Mouse (Mus musculus) right cerebral cortex, postnatal 4 days (tissue): ENCODE data around the gene Kdm2a.
A peak's percentile ranks its signal among the peaks of the same experiment; 100 is the strongest.

ENCODE experiments used
- DNase-seq: peaks from one replicate; pipeline ENCODE4 v3.0.0-alpha.2; 2022

Kdm2a gene

DNA sequence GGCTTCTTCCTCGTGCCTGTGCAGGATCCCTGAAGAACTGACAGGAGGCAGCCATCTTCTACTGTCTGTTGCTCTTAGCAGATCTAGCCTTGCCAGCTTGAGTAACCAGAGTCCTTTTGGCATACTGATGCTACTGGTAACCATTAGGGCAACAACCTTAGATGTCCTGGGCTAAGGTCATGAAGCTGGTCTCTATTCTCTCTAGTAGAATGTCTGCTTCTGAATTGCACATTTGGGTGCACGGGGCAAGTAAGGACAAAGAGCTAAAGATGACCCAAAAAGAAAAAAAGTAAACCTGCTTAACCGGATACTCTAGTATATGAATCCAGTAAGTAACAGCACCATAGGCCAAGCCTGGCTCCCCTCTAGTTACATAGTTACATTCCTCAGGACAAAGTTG is 72.0 kb downstream of the Kdm2a start:
- no peak for DNase-seq

DNA sequence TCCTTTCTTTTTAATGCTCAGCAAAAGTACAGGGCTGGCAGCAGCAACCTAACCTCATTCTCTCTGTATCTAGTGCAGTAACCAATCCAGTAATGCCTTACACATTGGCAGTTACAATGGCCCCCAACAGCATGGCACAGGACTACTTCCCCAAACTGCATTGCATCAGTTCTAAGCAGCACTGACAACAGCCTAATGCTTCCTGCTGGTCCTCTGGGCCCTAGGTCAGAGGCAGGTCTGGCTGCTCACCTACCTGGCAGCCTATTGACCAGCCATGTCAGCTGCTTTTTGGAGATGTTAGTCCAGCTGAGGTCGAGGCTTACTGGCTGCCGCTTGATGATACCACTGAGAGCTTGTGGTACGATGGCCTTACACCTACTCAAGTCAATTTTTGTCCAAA is 76.0 kb downstream of the Kdm2a start:
- DNase-seq = no peak

DNA sequence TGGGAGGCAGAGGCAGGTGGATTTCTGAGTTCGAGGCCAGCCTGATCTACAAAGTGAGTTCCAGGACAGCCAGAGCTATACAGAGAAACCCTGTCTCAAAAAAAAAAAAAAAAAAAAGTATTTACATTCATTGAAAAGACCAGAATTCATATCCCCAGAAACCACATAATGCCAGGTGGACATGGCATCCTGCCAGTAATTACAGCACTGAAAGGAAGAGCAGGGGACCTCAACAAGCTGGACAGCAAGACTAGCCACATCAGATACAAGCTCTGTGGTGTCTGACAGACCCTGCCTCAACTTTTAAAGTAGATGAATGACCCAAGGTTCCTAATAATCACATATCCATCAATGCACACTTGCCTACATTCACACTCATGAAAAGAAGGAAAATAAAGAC is 76.5 kb downstream of the Kdm2a start:
- DNase-seq = no peak

DNA sequence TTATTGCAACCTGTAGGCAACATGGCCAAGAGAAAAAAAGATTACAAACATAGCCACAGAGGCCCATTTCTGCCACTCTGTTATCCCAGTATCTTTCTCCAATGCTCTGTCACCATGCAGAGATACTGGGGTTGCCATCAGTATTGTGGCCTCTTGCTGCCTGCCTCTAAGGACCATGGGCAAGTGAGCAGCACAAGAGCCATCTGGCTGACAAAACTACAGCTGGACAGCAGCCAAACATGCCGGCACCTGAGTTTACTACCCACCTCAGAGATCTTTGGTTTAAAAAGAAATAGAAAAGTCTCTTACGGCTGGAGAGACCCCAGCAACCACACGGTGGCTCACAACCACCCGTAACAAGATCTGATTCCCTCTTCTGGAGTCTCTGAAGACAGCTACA is 78.8 kb downstream of the Kdm2a start:
- DNase-seq = no peak

DNA sequence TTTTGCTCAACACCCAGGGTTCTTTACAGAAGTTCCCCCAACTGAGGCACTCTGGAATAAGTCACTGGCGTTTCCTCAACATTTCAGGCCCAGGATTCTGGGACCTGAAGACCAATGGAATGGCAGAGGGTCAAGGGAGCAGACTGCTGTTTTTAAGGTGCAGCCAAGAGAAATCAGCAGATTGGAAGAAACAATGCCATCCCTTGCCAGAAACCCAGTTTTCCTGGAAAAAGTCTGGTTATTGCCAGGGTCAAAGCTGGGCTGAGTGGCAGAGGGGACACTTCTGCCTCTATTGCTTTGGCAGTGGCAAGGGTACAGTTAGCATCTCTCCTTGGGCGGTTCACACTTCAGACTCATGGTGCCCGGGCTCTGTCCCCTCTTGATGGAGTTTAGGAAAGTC is 80.9 kb downstream of the Kdm2a start:
- no peak for DNase-seq

DNA sequence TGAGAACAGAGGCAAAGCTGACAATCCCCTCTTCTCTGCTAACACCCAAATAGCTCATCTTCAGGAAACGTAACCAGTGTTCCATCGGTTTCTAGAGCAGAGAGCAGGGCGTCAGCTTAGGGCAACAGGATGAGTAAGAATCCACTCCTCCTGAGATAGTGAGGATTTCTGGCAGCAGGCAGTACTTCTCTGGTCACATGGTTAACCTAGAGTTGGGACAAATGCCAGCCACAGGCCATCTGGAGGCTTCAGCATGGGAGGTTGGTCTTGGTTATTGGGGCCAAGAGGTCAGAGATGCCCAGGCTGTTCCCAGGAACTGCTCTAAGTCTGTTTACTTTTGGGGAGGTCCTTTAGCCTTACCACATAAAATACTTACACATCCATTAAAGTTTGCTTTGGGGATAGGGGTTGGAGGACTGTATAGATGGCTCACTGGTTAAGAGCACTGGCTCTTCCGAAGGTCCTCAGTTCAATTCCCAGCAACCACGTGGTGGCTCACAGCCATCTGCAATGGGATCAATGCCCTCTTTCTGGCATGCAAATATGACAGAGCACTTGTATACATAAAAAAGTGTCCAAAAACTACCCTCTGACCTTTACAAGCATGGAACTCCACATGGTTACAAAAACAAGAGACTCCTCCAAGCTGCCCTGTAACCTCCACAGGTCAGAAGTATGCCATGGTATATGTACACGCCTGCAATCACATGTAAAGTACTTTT is 82.7 kb downstream of the Kdm2a start:
- no peak for DNase-seq

DNA sequence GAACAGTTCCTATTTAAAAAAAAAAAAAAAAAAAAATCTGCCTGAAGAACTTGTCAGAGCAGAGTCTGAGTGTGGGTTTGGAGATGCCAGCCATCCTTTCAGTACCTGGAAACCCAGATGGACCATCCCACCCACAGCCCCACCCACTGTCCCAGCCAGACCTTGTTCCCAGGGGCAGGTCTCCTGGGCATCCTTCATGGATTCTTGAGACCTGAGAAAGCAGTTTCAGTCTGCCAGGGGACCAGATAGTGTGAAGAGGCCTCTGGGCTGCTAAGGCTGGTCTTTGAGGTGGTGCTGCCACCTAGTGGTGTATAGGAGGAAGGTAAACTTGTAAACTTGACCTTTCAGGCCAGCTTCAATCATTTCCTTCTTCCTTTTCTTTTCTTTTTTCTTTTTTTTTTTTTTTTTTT is 88.3 kb downstream of the Kdm2a start:
- no peak for DNase-seq

DNA sequence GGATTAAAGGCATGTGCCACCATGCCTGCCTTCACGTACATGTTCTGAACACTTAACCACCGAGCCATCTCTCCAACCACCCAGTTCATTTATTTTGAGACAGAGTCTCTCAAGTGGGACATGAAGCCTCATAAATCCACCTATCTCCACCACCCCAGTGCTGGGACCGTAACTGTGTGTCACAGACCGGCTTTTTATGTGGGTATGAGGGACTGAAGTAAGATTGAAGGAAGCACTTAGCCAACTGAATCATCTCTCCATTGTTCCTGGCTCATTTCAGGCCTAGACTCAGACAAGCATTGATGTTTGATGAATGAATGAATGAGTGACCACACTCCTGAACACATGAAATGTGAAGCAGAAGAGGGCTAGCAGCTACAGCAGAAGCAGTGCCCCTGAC is 88.8 kb downstream of the Kdm2a start:
- no peak for DNase-seq

DNA sequence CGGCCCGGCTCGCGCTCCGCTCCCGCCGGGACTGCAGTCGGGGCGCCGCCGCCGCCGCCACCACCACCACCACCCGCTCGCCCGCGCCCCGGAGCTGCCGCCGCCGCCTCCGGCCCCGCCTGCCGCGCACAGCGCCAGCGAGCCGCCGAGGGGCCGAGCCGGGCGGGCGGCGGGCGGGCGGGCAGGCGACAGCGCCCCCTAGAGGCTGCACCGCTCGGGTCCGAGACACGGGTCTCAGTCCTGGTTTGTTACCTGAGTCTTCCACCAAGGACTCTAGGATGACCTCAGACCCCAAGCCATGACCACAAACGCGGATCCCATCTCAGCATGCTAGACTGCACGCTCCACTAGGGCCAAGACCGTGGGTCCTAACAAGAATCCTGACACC is 91.9 kb downstream of the Kdm2a start, which contains the start of gene Grk2:
Gene Grk2 (minus strand): TSS at position 33 of the 388 bp plus-strand sequence.
- peak; percentile 86 for DNase-seq

DNA sequence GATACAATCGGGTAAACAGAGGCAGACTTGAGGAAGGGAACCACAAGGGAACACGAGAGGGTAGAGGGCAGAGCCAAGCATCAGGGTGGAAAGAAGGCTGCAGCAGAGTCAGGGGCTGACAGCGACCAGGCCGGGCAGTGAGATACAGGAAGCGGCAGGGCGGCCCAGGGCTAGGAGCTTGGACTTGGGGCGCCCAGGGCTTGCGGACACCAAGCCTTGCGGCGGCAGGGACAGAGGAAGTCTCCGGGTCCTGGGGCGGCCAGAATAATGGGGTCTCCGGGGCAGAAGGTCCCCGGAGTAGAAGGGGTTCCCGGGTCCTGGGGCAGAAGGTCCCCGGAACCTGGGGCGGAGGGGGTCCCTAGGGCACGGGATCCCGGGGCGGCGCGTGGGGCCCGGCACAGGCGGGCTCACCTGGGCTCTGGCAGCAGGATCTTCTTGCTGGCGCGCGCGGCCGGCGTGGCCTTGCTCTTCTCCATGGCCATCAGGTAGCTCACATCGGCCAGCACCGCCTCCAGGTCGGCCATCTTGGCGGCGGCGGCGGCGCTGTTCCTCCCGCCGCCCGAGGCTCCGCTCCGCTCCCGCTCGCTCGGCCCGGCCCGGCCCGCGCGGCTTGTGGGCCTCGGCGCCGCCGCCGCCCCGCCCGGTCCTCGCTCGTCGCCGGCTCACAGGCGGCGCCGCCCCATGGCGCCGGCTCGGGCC is 92.4 kb downstream of the Kdm2a start:
- DNase-seq = peak; percentile 52

DNA sequence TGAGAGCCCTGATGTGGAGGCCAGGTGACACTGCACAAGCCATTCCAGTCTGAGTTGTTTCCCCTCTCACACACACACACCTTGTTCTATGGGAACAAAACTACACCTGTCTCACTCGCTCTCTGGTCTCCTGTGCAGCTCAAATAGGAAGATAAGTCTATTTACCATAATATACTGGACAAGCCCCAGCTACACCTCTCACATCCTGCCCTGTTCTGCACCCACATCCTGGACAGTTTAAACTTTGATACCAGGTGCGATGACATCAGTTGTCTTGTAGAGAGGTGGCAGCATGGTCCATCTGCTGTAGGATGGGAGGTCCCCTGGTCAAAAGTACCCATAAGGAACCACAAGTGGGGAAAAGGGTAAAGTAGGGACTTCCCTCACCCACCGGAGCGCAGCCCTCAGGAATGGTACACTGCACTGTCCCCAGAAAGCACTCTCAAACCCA is 93.2 kb downstream of the Kdm2a start:
- no peak for DNase-seq

DNA sequence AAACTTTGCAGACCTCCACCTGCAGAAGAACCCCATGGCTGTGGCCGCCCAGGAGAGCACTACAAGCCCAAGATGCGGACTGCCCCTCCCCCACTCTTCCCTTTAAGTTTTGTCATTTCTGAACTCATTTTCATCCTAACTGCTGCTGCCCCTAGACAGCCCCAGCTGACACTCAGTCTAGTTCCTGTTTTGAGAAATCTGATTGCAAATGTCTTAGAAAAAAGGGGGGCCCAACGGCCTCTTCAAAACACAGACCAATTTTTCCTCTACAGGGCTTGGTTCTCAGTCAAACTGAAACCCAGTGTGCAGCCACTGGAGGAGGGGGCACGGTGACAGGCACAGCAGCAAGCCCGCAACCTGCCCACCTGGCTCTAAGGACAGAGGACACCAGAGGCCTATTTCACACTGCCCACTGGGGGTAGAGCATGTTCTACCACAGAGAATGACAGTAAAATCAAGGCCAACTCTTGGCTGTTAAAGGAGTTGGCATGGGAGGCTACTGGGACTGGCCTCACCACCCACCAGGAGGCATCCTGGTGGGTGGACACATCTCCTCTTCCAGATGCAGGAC is 93.7 kb downstream of the Kdm2a start:
- DNase-seq = peak; percentile 27

DNA sequence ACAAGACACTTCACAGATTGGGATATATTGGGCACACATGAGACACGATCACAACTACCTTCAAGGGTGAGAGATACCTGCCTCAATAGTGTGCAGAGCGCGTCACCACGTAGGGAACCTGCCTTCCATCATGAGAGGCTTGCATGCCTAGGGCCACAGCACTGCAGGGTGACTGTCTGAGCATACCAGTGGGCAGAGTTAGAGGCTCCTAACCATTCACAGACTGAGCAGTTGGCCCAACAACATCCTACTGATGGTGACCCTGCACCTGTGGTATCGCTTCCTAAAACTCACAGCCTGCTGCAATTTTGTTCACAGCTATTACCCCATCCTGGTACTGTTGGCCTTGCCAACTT is 94.5 kb downstream of the Kdm2a start:
- no peak for DNase-seq

DNA sequence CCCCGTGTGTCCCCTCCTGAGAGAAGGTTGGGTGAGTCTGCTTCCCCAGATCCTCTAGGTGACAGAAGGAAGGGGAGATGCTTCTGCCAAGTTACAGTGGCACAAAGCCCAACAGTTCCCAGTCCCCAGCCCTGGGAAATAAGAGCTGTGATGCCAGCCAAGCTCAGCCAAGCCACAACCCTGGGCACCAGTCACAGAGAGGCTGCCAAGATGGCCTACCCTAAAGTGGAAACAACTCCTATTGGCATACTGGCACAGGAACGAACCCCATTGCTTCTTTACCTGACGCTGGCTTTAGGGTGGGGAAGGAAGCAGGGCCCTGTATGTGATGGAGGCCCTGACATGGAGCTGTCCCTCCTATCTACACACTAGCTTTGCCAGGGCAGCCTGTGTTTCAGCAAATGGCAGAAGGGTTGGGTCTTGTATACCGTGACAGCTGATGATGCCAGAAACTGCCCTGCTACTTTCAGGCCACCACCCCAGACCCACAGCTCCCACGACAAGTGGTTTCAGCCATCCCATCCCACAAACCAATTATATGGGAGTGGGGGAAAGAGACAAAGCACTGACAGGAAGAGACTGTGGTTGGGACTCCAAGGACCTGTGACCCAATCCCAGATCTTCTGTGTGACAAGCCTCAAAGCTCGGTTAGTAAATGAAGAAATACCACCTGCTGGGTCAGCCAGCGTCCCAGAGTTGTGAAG is 95.0 kb downstream of the Kdm2a start:
- DNase-seq = peak; percentile 54

DNA sequence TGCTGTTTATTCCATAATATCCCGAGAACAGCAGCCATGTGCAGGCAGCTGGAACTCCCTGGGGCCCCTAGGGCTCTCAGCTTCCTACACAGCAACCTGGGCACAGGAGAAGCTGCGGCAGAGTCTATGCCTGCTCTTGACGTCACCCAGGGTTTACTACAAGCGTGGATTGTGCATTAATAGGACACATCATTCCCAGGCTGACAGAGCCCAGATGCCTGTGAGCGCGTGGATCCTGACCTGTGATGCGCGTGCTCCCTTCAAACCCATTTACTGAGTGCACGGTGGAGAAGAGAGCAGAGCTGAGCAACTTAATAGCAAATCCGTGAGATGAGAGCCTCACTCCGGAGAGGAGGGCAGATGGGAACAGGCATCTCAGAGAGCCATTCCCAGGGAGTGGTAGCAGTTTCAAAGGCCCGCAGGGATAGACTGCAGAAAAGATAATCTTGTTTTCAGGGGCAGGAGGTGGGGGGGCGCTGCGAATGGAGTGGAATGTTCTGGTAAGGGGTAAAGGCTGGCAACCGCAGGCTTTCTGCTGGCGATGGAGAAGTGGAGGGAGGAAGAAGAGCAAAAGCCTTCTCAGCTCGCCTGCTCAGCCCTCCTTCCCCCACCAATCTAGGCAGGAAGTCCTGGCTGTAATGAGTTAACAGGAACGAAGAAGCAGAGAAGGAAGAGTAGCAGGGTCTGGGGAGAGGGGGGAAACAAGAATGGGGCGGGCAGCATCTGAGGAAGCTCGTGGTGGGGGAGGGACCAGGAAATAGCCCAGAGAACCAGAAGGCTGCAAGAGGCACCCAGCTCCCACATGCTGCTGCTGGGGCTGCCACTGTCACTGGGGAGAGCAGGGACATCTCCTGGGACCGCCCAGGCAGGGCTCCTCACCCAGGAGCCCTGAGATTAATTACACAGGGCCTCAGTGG is 96.1 kb downstream of the Kdm2a start:
- peak; percentile 29 for DNase-seq

DNA sequence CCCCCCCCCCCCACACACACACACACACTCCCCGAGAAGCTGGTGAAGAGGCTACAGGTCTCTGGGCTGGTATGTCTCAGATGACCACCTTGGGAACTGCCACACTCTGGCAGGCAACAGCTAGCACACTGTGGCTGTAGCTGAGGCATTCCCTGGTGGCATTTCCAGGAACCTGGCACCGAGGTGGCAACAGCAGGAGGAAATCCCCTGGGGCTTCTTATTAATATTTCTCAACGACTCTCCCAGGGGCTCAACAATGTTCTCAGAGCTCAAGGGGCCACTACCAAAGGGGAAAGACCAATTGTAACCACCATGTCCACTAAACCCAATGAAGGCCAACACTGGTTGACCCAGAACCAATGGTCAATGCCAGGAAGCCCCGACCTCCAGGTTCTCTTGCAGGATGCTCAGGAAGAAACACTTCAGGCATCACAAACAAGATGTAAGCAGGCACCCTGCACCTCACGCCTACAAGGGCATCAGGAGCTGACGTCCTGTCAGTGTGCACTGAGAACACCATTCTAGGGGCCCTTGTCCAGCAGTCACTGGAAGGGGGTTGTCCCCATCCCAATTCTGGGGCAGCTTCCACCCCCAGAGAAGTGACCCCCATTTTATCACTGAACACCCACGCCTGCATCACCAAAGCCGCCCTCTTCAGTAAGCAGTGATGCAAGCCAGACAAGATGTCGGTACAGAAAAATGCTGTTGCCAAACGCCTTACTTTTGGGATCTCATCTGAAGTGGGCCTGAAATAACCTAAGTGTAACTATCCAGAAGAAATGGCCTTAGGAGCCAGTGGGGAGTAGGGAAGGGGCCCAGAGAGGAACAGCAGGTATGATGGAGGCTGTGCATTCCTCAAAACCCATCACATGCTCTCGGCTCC is 97.0 kb downstream of the Kdm2a start:
- no peak for DNase-seq

DNA sequence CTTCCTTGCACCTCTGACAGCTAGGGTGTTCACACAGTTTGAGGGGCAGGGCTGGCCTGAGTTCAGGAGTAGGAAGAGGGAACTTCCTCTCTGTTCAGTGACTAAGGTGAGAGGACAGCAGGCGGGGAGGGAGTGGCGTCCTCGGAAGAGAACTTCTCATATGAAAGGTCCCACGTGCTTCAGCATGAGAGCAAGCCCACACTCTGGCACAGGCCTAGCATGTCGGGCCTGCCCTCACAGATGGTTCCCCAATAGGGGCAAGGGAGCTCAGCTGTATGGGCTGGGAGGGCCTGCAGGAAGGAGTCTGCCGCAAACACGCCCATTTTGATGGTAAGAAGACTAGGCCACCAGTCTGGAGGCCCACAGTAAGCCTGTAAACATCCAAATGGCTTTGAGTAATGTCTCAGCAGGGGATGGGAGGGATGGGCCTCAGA is 97.8 kb downstream of the Kdm2a start:
- DNase-seq = no peak

DNA sequence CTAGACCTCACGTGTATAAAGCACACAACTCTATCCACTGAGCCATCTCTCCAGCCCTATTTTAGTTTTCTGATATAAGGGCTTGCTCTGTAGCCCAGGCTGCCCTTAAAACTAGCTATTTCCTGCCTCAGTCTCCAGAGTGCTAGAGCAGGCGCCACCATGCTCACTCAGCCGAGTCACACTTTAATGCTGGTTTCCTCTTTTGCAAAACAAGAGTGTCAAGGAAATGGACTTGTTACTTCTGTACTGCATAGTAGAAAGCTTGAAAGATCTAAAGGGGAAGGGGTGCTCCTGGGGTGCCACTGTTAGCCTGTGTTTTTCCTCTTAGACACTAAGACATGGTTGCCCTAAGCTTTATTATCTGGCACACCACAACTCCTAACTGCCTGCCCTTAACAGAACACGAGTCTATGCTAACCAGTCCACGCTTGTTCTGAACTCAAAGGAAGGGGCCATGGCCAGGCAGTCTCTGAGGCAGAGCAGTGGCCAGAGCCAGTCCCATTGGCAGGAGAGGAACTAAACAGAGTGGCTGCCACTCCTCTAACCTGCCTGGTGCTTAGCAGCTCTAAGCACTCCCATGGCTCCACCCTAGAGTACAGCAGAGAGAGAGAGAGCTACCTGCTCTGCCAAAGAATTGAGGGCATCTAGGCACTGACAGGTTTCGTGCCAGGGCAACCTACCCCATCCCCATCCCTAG is 98.4 kb downstream of the Kdm2a start:
- DNase-seq = no peak

DNA sequence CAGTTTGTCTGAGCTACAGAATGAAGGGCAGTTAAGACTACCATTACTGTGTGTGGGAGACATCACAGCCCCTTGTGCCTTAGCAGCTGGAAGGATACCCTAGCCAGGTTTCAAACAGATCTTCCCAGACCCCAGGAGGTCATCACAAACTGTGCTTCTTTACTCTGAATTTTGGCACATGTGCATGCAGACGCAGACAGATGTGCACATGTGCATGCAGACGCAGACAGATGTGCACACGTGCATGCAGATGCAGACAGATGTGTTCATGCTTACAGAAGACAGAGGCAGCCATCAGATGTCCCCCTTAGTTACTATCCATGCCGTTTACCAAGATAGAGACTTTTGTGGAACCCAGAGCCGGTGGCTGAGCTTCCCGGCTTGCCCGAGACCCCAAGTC is 99.0 kb downstream of the Kdm2a start:
- DNase-seq = no peak

DNA sequence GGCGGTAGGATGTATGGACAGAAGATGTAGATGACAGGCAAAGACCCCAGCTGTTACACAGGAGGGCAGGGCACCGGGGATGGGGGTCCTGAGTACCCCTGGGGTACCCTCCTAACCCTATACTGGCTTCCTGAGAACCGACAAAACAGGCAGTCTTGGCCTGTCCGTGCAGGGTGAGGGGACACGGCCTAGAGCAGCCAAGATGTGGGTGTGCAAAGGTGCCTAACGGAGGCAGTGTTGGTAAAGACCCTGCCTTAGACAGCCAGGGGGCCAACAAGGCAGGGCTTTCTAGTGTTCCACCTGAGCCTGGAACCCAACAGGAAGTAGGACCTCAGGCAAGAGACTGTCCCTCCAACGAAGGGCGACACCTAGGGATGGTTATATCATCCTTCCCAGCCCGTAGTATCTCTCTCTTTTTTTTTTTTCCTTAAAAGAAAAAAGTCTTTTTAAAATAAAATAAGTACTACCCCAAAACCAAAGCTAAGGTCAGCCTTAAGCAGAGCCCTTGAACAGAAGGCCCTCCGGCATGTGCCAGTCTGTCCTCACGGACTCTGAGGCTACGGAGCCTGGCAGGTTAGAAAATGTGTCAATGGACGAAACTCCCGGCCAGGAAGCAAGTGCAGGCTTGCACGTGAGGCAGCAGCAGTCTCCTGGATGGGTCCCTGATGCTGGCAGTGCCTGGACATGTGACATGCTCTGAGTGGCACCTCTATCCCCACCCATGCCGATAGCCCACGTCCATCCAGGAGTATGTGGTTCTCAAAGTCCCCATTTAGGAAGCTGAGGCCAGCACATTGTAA is 99.6 kb downstream of the Kdm2a start:
- DNase-seq = no peak
